Mouse (Mus musculus): ENCODE data around the gene 4930404N11Rik.

- TF ChIP-seq CTCF (IDR thresholded peaks at IDR 0.05; ENCODE audit: low read depth) (peak; percentile 10; the same call in 1 of the 2 replicates), EP300 (IDR thresholded peaks at IDR 0.05; ENCODE audit: low read depth) (no peak)
Measured at GRCm38 (mm10) chr10:81328386-81328785, 37.2 kb downstream of the 4930404N11Rik start, which contains the start of gene Tbxa2r.

All from heart, postnatal 0 days (tissue).